In genomic region chr15:7443396-7444315, GRCm38 (mm10) we compare ENCODE assay signal across 11 mouse cellular contexts. TPM values are rescaled to one million over a fixed set of nuclear protein-coding genes. Genes with fewer than 3 reads are reported as not detected.
DNase-seq lines count a peak whose midpoint lies in the region; TF ChIP-seq lines count a peak whose summit lies in the region.
"Had no signal": no experiment of that assay in that cellular context is flagged by ENCODE, and none has a peak within 500 bp of the region (broad histone marks: within the 10 kb centered on the region; RNA-seq: fewer than 3 reads in every experiment).

No protein-coding gene starts in this region.

- no peaks in the 10 kb centered on the region for H3K4me1 ChIP-seq in MEL (ENCODE audit: control insufficient read depth in 1 of 2, insufficient read depth in 2 of 2, low read length in 2 of 2)
- H3K4me1 ChIP-seq: limb, embryonic 12.5 days had no signal

- H3K79me2 ChIP-seq in MEL (ENCODE audit: control insufficient read depth, insufficient read depth, low read length, poor library complexity), result no peaks in the 10 kb centered on the region

- no peaks in the 10 kb centered on the region for H3K36me3 ChIP-seq in MEL (ENCODE audit: control insufficient read depth in 1 of 2, insufficient read depth in 2 of 2, low read length in 2 of 2)
- H3K36me3 ChIP-seq: limb, embryonic 12.5 days; stomach, embryonic 15.5 days had no signal

- TF ChIP-seq RAD21 in MEL (IDR thresholded peaks at IDR 0.05; ENCODE audit: low read depth, low read length), result peak; percentile 65

- no peak for TF ChIP-seq POLR2A in MEL (IDR thresholded peaks at IDR 0.05; ENCODE audit: control insufficient read depth in 1 of 2, insufficient read depth in 1 of 2, low read depth in 1 of 2, low read length in 2 of 2, poor library complexity in 1 of 2)

- H3K9ac ChIP-seq in MEL (ENCODE audit: control insufficient read depth, low read depth, low read length, poor library complexity, severe bottlenecking), result no peak overlapping the region
- H3K9ac ChIP-seq: limb, embryonic 12.5 days; stomach, embryonic 15.5 days had no signal

- no peak overlapping the region for H3K27ac ChIP-seq in MEL (ENCODE audit: control insufficient read depth, low read depth, low read length)
- H3K27ac ChIP-seq: limb, embryonic 12.5 days had no signal

- DNase-seq in kidney, postnatal 36 days, result peak; percentile 17 to 30
- no peak for DNase-seq in kidney, adult 11 months
- DNase-seq in MEL (ENCODE audit: low read depth, low spot score), result peak; percentile 57
- DNase-seq in brain, adult 2 months (ENCODE audit: low read depth, low spot score), result peak; percentile 80
- peak; percentile 26 for DNase-seq in lung, postnatal 14 days
- no peak for DNase-seq in B cell, adult 2 months
- DNase-seq in urinary bladder, adult 2 months (ENCODE audit: low spot score), result no peak
- DNase-seq in ovary, postnatal 10 days (ENCODE audit: low spot score), result no peak

- no peak for TF ChIP-seq EP300 in MEL (IDR thresholded peaks at IDR 0.05; ENCODE audit: low read depth in 1 of 2, low read length in 2 of 2)

- no peaks in the 10 kb centered on the region; a peak in 2 of 4 replicates for H3K27me3 ChIP-seq in MEL (ENCODE audit: control insufficient read depth in 1 of 2, insufficient read depth in 2 of 2, low read length in 2 of 2)
- H3K27me3 ChIP-seq: limb, embryonic 12.5 days; stomach, embryonic 15.5 days had no signal

- H3K4me3 ChIP-seq in MEL (ENCODE audit: control insufficient read depth in 1 of 2, insufficient read depth in 1 of 2, low read depth in 2 of 2, low read length in 2 of 2), result no peak overlapping the region
- H3K4me3 ChIP-seq: limb, embryonic 12.5 days; stomach, embryonic 15.5 days had no signal

- H3K9me3 ChIP-seq in MEL (replicated peaks; ENCODE audit: insufficient read depth, low read length), result no peaks in the 10 kb centered on the region
- H3K9me3 ChIP-seq: limb, embryonic 12.5 days; stomach, embryonic 15.5 days had no signal

- peak; percentile 21 to 61 (median 30); a peak in 4 of 6 replicates for TF ChIP-seq CTCF in MEL (IDR thresholded peaks at IDR 0.05 in 2 of 3, conservative IDR thresholded peaks at IDR 0.05 in 1 of 3; ENCODE audit: control insufficient read depth in 1 of 3, insufficient read depth in 1 of 3, low read depth in 2 of 3, low read length in 3 of 3, poor library complexity in 1 of 3, severe bottlenecking in 1 of 3)

TF ChIP-seq in MEL, 35 proteins besides CTCF, POLR2A, EP300 and RAD21:
- TF ChIP-seq ZNF384 (IDR thresholded peaks at IDR 0.05; ENCODE audit: low read depth, low read length), result peak; percentile 60
- TF ChIP-seq ZMIZ1 (IDR thresholded peaks at IDR 0.05; ENCODE audit: low read depth, low read length), result no peak
- peak; percentile 51 for TF ChIP-seq ZC3H11A (IDR thresholded peaks at IDR 0.05; ENCODE audit: low read depth, low read length)
- peak; percentile 66 for TF ChIP-seq SMC3 (IDR thresholded peaks at IDR 0.05; ENCODE audit: low read depth, low read length)
- no peak for TF ChIP-seq NRF1 (IDR thresholded peaks at IDR 0.05; ENCODE audit: insufficient read depth, low read depth, low read length, poor library complexity, severe bottlenecking)
- no peak for TF ChIP-seq ZKSCAN1 (IDR thresholded peaks at IDR 0.05; ENCODE audit: low read depth, low read length)

RNA-seq across cellular contexts. Expression of gene Egflam, which starts 45.5 kb away (rescaled TPM):
- not detected in 2 replicates for total RNA-seq in MEL (2012; rRNA removed)
- polyA plus RNA-seq in MEL (2012; ENCODE audit: insufficient read depth in 1 of 2, insufficient read length in 2 of 2, low read depth in 1 of 2, low replicate concordance in 2 of 2, missing spikeins in 1 of 2), result not detected
- 10.4 and 14.7 TPM in 2 replicates for polyA plus RNA-seq in urinary bladder, adult 2 months (2012; rRNA removed)
- total RNA-seq: common myeloid progenitor, adult 5-6 weeks had no signal

Comparison
In these comparisons a context has a peak if more than half of its experiments do, and no peak if none do; other contexts are left out.
1. DNase-seq: peak in kidney, postnatal 36 days (2 of 2), MEL (single experiment), brain, adult 2 months (single experiment) and lung, postnatal 14 days (single experiment); none in kidney, adult 11 months (single experiment), B cell, adult 2 months (0 of 2), urinary bladder, adult 2 months (single experiment) and ovary, postnatal 10 days (single experiment).
2. RNA of gene Egflam, which starts 45.5 kb away (polyA plus RNA-seq): 10.4 to 14.7 TPM in urinary bladder, adult 2 months; not detected in MEL; every median in the first group is over 10 times any median in the second.